Mouse (Mus musculus) embryonic facial prominence, embryonic 10.5 days (tissue): ENCODE data around the gene Mroh9. TPM values are rescaled to one million over a fixed set of nuclear protein-coding genes. Genes with fewer than 3 reads are reported as not detected.

Experiments used
- DNase-seq: peaks from one replicate; pipeline ENCODE4 v3.0.0-alpha.2; 2017; ENCODE audit warnings: low spot score
- H3K27ac ChIP-seq: fragments of 300-500 bp; sonication (generic); replicated peaks from 2 replicates; pipeline ENCODE4 v1.5.1; 2016; ENCODE audit warnings: mild to moderate bottlenecking
- H3K27me3 ChIP-seq: fragments of 300-500 bp; sonication (generic); replicated peaks from 2 replicates; pipeline ENCODE4 v1.6.1; 2016; ENCODE audit warnings: low read depth, mild to moderate bottlenecking; ENCODE audit not compliant: poor library complexity, severe bottlenecking
- H3K36me3 ChIP-seq: fragments of 300-500 bp; sonication (generic); replicated peaks from 2 replicates; pipeline ENCODE4 v1.6.1; 2016; ENCODE audit warnings: mild to moderate bottlenecking, moderate library complexity
- H3K4me1 ChIP-seq: fragments of 300-500 bp; sonication (generic); 2 replicates; pipeline ENCODE4 v1.6.1; 2016
- H3K4me3 ChIP-seq: fragments of 300-500 bp; sonication (generic); 2 replicates; pipeline ENCODE4 v1.5.1; 2016; ENCODE audit warnings: mild to moderate bottlenecking, moderate library complexity
- H3K9me3 ChIP-seq: fragments of 300-500 bp; sonication (generic); 2 replicates; pipeline ENCODE4 v1.6.1; 2016; ENCODE audit warnings: mild to moderate bottlenecking
- WGBS: fragments of 180-500 bp; shearing (Covaris S2); methylation state at CpG from one replicate; pipeline ENCODE4 v1.1.7; 2016; 5-methylcytosine and 5-hydroxymethylcytosine counted together
- polyA plus RNA-seq: library from polyadenylated mRNA; unstranded; fragments of >200 nt; fragmentation: Nextera tagmentation; extraction: Ambion mirVana; gene quantifications from 2 replicates; pipeline ENCODE4 v1.2.1, GENCODE M21; 2016

Mroh9 gene
- polyA plus RNA-seq, 1 experiment from 2014 or later, result not detected

GRCm38 (mm10) chr1:163057363-163057762, 28.1 kb downstream of the Mroh9 start:
- Histone ChIP-seq H3K27me3 (no peaks in the 10 kb centered on the region), H3K4me3 (no peak overlapping the region), H3K36me3 (no peaks in the 10 kb centered on the region), H3K9me3 (no peaks in the 10 kb centered on the region), H3K27ac (no peak overlapping the region), H3K4me1 (peaks cover 7% of the 10 kb centered on the region; the same call in 1 of the 2 replicates)
- 41% methylated on average over 2 of the region's 2 CpGs for WGBS
- peak; percentile 21 for DNase-seq

- Histone ChIP-seq H3K27me3 (no peaks in the 10 kb centered on the region), H3K27ac (no peak overlapping the region), H3K9me3 (no peaks in the 10 kb centered on the region), H3K36me3 (no peaks in the 10 kb centered on the region), H3K4me1 (peaks cover 7% of the 10 kb centered on the region; the same call in 1 of the 2 replicates), H3K4me3 (no peak overlapping the region)
- DNase-seq, result no peak
Observed at GRCm38 (mm10) chr1:163055629-163056028, 29.8 kb downstream of the Mroh9 start.

GRCm38 (mm10) chr1:163023075-163023474, 62.4 kb downstream of the Mroh9 start:
- H3K36me3 ChIP-seq, result no peaks in the 10 kb centered on the region
- no peak overlapping the region for H3K27ac ChIP-seq
- H3K4me1 ChIP-seq, result no peaks in the 10 kb centered on the region
- no peaks in the 10 kb centered on the region for H3K9me3 ChIP-seq
- no peak for DNase-seq
- H3K4me3 ChIP-seq, result no peak overlapping the region
- H3K27me3 ChIP-seq, result no peaks in the 10 kb centered on the region

DNA sequence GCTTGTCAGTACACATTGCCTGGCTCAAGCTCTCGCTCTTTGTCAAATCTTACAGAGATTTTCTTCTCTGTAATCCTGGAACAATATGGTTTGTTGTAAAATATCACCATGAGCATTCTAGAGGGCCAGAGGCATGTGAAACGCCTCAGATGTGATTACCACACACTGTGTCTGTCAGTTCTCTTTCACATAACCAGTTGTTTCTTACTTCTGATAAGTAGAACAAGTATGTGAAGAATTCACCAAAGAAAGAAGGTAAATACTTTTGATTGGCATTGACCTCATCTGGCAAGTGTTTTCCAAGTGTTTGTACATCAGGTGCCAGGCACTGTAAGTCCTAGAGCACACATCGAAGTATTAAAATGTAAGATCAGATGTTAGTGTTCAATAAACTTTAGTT, 76.2 kb downstream of the Mroh9 start:
- H3K36me3 ChIP-seq, result no peaks in the 10 kb centered on the region
- H3K4me1 ChIP-seq, result no peaks in the 10 kb centered on the region
- no peak overlapping the region for H3K4me3 ChIP-seq
- DNase-seq, result no peak
- H3K27me3 ChIP-seq, result no peaks in the 10 kb centered on the region
- H3K9me3 ChIP-seq, result no peaks in the 10 kb centered on the region
- H3K27ac ChIP-seq, result no peak overlapping the region
- 77% methylated on average over 3 of the region's 3 CpGs for WGBS

GRCm38 (mm10) chr1:163003496-163003895, 82.0 kb downstream of the Mroh9 start:
- Histone ChIP-seq H3K4me1 (no peaks in the 10 kb centered on the region), H3K9me3 (no peaks in the 10 kb centered on the region), H3K27me3 (no peaks in the 10 kb centered on the region), H3K27ac (no peak overlapping the region), H3K36me3 (no peaks in the 10 kb centered on the region), H3K4me3 (no peak overlapping the region)
- WGBS, result 92% methylated on average over 2 of the region's 2 CpGs
- no peak for DNase-seq

GRCm38 (mm10) chr1:163001271-163001829, 84.1 kb downstream of the Mroh9 start:
- Histone ChIP-seq H3K27me3 (no peaks in the 10 kb centered on the region), H3K27ac (no peak overlapping the region), H3K4me1 (no peaks in the 10 kb centered on the region), H3K36me3 (no peaks in the 10 kb centered on the region), H3K4me3 (no peak overlapping the region), H3K9me3 (no peaks in the 10 kb centered on the region)
- no peak for DNase-seq
- WGBS, result 86% methylated on average over 4 of the region's 4 CpGs

DNA sequence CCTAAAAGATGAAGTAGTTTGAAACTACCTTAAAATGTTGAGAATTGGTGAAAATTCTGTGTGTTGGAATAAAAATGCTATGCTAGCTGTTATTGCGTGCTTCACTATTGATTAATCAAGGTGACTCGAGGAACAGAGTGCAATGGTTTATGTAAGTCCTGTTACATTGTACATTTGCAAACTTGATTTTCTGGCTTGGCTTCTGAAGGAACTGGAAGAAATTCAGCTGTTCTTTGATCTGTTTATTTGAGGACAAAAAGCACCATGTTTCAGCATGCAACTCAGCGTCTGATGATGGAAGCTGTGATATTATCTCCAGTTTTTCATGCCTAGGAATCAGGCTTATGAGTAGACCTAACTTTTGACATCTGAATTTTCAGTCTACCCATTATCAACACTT, 97.9 kb downstream of the Mroh9 start:
- WGBS, result 94% methylated on average over 3 of the region's 3 CpGs

DNA sequence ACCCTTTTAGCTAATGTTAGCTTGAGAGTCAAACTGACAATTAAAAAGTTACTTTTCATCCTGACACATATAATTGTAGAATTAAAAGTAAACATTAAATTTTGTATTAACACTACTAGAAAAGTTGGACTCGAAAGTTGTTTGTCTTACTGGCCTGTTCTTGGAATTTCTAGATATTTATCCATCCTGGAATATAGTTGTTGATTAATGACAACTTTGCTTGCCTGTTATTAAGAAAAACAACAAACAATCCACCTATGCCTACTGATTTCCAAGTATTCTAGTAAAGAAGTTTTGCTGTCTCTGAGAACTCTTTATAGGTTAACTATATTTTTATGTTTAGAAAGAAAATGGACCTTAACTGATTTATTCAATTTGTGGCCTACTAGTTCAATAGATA, 98.7 kb downstream of the Mroh9 start:
- no peak overlapping the region for H3K27ac ChIP-seq
- WGBS, result 94% methylated on average over 1 of the region's 1 CpGs
- H3K36me3 ChIP-seq, result no peaks in the 10 kb centered on the region
- no peak for DNase-seq
- no peaks in the 10 kb centered on the region for H3K27me3 ChIP-seq
- no peaks in the 10 kb centered on the region for H3K4me1 ChIP-seq
- no peak overlapping the region for H3K4me3 ChIP-seq
- no peaks in the 10 kb centered on the region for H3K9me3 ChIP-seq

More for the DNA sequence above, 97.9 kb downstream of the Mroh9 start:
- Histone ChIP-seq H3K36me3 (no peaks in the 10 kb centered on the region), H3K27ac (no peak overlapping the region), H3K4me3 (no peak overlapping the region), H3K4me1 (no peaks in the 10 kb centered on the region), H3K9me3 (no peaks in the 10 kb centered on the region), H3K27me3 (no peaks in the 10 kb centered on the region)
- no peak for DNase-seq

- DNase-seq, result no peak
- no peak overlapping the region for H3K27ac ChIP-seq
- H3K9me3 ChIP-seq, result no peaks in the 10 kb centered on the region
- no peaks in the 10 kb centered on the region for H3K4me1 ChIP-seq
- H3K4me3 ChIP-seq, result no peak overlapping the region
- WGBS, result 90% methylated on average over 2 of the region's 2 CpGs
- H3K27me3 ChIP-seq, result no peaks in the 10 kb centered on the region
- H3K36me3 ChIP-seq, result no peaks in the 10 kb centered on the region
Observed at GRCm38 (mm10) chr1:162986121-162986748, 99.2 kb downstream of the Mroh9 start.

GRCm38 (mm10) chr1:162984428-162984827, 101.0 kb downstream of the Mroh9 start, which contains the start of gene Fmo3:
Fmo3 (minus strand) TSS chr1:162984528.
- H3K4me1 ChIP-seq, result no peaks in the 10 kb centered on the region
- H3K27ac ChIP-seq, result no peak within 1 kb of the TSS
- H3K9me3 ChIP-seq, result no peaks in the 10 kb centered on the region
- no peaks in the 10 kb centered on the region for H3K36me3 ChIP-seq
- no peaks in the 10 kb centered on the region for H3K27me3 ChIP-seq
- WGBS, result 69% methylated on average over 1 of the region's 1 CpGs
- no peak within 1 kb of the TSS for H3K4me3 ChIP-seq
- no peak for DNase-seq

Other genes with a start within 250 kb of the Mroh9 start
- gene Fmo1, start 219.1 kb downstream of the Mroh9 start, polyA plus RNA-seq, result 4.3 and 4.9 TPM in 2 replicates
- gene Fmo2, start 186.9 kb downstream of the Mroh9 start, polyA plus RNA-seq, result not detected in 2 replicates
- gene Fmo6, start 148.2 kb downstream of the Mroh9 start, polyA plus RNA-seq, result not detected in 2 replicates
- gene Fmo3, start 101.1 kb downstream of the Mroh9 start, polyA plus RNA-seq, result not detected in 2 replicates
- 128 TPM in 2 replicates for gene Prrx1, start 228.0 kb upstream of the Mroh9 start, polyA plus RNA-seq